Mouse (Mus musculus): ENCODE data around the gene L3mbtl1. TPM values are rescaled to one million over a fixed set of nuclear protein-coding genes. Genes with fewer than 3 reads are reported as not detected.

Gene L3mbtl1
- polyA plus RNA-seq, 1 experiment from 2014 or later: 1.6 TPM

DNA sequence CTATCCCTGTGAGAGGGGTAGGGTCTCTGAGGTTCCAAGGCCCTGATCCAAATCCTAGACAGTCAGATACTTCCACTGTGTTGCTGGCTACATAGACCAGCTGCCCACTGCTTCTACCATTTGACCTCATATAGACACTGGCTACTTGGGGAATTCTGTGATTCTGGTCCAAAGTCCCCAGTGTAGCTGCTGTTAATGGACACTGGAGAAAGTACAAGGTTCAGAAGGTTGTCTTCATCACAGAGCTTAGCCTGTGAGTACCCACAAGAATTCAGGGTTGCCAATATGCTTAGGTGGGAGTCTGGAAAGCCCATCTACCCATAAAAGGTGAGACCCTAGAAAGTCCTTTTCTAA lies 48.8 kb downstream of the L3mbtl1 start:
- H3K4me2 ChIP-seq (ENCODE audit: low read length): no peak overlapping the region
- no peaks in the 10 kb centered on the region for H3K4me1 ChIP-seq (ENCODE audit: control insufficient read depth, insufficient read depth, low read length)
- no peak for ATAC-seq (ENCODE audit: low FRiP score, low TSS enrichment)
- DNase-seq: no peak
- H3K9me3 ChIP-seq (ENCODE audit: control insufficient read depth, low read length): no peaks in the 10 kb centered on the region
- H3K4me3 ChIP-seq (replicated peaks; ENCODE audit: low read depth, low read length): no peak overlapping the region
- H3K27ac ChIP-seq (replicated peaks; ENCODE audit: low read depth, low read length): no peak overlapping the region
- H3K9ac ChIP-seq (replicated peaks; ENCODE audit: low read length): no peak overlapping the region
- no peaks in the 10 kb centered on the region for H3K27me3 ChIP-seq (ENCODE audit: control insufficient read depth, insufficient read depth, low read length)
- H3K36me3 ChIP-seq (ENCODE audit: control insufficient read depth, insufficient read depth, low read length): no peaks in the 10 kb centered on the region

DNA sequence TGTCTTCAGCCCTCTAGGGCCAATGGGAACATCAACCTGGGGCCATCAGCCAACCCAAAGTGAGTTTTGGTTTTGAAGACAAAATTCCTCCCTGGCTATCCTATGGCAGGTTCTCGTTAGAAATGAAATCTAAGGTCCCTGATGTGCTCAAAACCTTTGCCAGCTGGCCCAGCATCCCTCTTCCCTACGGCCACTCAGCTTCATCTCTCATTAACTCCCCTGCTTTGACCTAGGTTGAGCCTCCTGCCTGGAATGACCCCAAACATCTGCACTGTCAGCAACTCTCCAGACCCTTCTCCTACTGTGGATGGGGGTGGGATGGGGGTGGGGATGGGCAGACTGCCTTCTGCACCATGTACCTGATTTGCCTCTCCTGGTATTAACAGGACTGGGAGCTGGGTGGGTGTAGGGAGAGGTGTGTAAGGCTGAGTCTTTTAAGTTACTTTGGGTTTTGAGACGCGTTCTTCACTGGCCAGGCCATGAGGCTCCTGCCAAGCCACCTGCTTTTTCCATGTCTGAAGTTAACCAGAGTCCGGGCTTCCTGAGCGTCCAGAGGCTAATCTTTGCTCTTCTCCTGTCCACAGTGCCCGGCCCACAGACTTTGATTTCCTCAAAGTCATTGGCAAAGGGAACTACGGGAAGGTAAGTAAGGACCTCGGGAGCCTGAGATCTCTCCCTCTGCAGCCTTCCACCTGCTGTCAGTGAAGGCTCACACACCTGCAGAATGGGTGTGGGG lies 50.8 kb downstream of the L3mbtl1 start:
- ATAC-seq (ENCODE audit: low FRiP score, low TSS enrichment) (no peak), DNase-seq (no peak)
- H3K9me3 ChIP-seq (ENCODE audit: control insufficient read depth, low read length): no peaks in the 10 kb centered on the region
- no peak overlapping the region for H3K9ac ChIP-seq (replicated peaks; ENCODE audit: low read length)
- H3K4me2 ChIP-seq (ENCODE audit: low read length): no peak overlapping the region
- H3K27me3 ChIP-seq (ENCODE audit: control insufficient read depth, insufficient read depth, low read length): no peaks in the 10 kb centered on the region
- 80% methylated on average over 9 of the region's 9 CpGs for WGBS
- no peak overlapping the region for H3K27ac ChIP-seq (replicated peaks; ENCODE audit: low read depth, low read length)
- H3K4me1 ChIP-seq (ENCODE audit: control insufficient read depth, insufficient read depth, low read length): 0 out of 2 replicates have a peak, but pooled peaks cover 4% of the 10 kb centered on the region
- H3K4me3 ChIP-seq (replicated peaks; ENCODE audit: low read depth, low read length): no peak overlapping the region
- no peaks in the 10 kb centered on the region for H3K36me3 ChIP-seq (ENCODE audit: control insufficient read depth, insufficient read depth, low read length)

GRCm38 (mm10) chr2:162998528-162999230 lies 55.4 kb downstream of the L3mbtl1 start:
- no peaks in the 10 kb centered on the region for H3K36me3 ChIP-seq (ENCODE audit: control insufficient read depth, insufficient read depth, low read length)
- no peak overlapping the region for H3K4me3 ChIP-seq (replicated peaks; ENCODE audit: low read depth, low read length)
- no peak for ATAC-seq (ENCODE audit: low FRiP score, low TSS enrichment)
- DNase-seq: peak; percentile 89
- no peak overlapping the region for H3K9ac ChIP-seq (replicated peaks; ENCODE audit: low read length)
- no peaks in the 10 kb centered on the region for H3K27me3 ChIP-seq (ENCODE audit: control insufficient read depth, insufficient read depth, low read length)
- H3K9me3 ChIP-seq (ENCODE audit: control insufficient read depth, low read length): no peaks in the 10 kb centered on the region
- H3K27ac ChIP-seq (replicated peaks; ENCODE audit: low read depth, low read length): no peak overlapping the region
- WGBS: 30% methylated on average over 18 of the region's 18 CpGs
- H3K4me2 ChIP-seq (ENCODE audit: low read length): peak overlapping the region; percentile 38
- H3K4me1 ChIP-seq (ENCODE audit: control insufficient read depth, insufficient read depth, low read length): 0 out of 2 replicates have a peak, but pooled peaks cover 4% of the 10 kb centered on the region

- DNase-seq (peak; percentile 45), ATAC-seq (ENCODE audit: low FRiP score, low TSS enrichment) (no peak)
- WGBS: 25% methylated on average over 3 of the region's 3 CpGs
- Histone ChIP-seq H3K4me2 (ENCODE audit: low read length) (no peak overlapping the region), H3K27ac (replicated peaks; ENCODE audit: low read depth, low read length) (no peak overlapping the region), H3K4me3 (replicated peaks; ENCODE audit: low read depth, low read length) (no peak overlapping the region), H3K9ac (replicated peaks; ENCODE audit: low read length) (no peak overlapping the region), H3K36me3 (ENCODE audit: control insufficient read depth, insufficient read depth, low read length) (no peaks in the 10 kb centered on the region), H3K27me3 (ENCODE audit: control insufficient read depth, insufficient read depth, low read length) (no peaks in the 10 kb centered on the region), H3K4me1 (ENCODE audit: control insufficient read depth, insufficient read depth, low read length) (0 out of 2 replicates have a peak, but pooled peaks cover 4% of the 10 kb centered on the region), H3K9me3 (ENCODE audit: control insufficient read depth, low read length) (no peaks in the 10 kb centered on the region)
Observed at GRCm38 (mm10) chr2:162999744-163000143, 56.5 kb downstream of the L3mbtl1 start.

DNA sequence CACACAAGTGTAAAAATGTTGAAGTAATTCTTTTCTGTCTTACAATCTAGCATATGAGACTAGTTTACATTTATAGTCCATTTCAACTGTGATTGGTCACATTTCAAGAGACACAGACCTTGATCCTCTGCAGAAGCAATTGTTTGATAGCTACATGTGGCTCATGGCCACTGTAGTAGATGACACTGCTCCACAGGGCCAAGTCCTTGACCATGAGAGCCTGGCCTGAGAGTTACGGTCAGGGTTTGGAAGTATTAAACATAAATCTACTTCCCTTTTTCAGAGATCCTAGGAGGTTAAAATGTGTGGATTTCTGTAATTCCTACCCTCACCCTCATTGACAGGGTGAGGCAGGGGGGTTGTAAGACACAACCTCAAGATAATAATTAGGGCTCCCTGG lies 57.8 kb downstream of the L3mbtl1 start:
- DNase-seq (no peak), ATAC-seq (ENCODE audit: low FRiP score, low TSS enrichment) (no peak)
- 0 out of 2 replicates have a peak, but pooled peaks cover 4% of the 10 kb centered on the region for H3K4me1 ChIP-seq (ENCODE audit: control insufficient read depth, insufficient read depth, low read length)
- no peak overlapping the region for H3K27ac ChIP-seq (replicated peaks; ENCODE audit: low read depth, low read length)
- no peak overlapping the region for H3K4me3 ChIP-seq (replicated peaks; ENCODE audit: low read depth, low read length)
- 98% methylated on average over 1 of the region's 1 CpGs for WGBS
- no peak overlapping the region for H3K4me2 ChIP-seq (ENCODE audit: low read length)
- H3K9me3 ChIP-seq (ENCODE audit: control insufficient read depth, low read length): no peaks in the 10 kb centered on the region
- H3K36me3 ChIP-seq (ENCODE audit: control insufficient read depth, insufficient read depth, low read length): no peaks in the 10 kb centered on the region
- no peaks in the 10 kb centered on the region for H3K27me3 ChIP-seq (ENCODE audit: control insufficient read depth, insufficient read depth, low read length)
- no peak overlapping the region for H3K9ac ChIP-seq (replicated peaks; ENCODE audit: low read length)

- ATAC-seq (ENCODE audit: low FRiP score, low TSS enrichment) (no peak), DNase-seq (no peak)
- no peaks in the 10 kb centered on the region for H3K4me1 ChIP-seq (ENCODE audit: control insufficient read depth, insufficient read depth, low read length)
- no peaks in the 10 kb centered on the region for H3K9me3 ChIP-seq (ENCODE audit: control insufficient read depth, low read length)
- no peaks in the 10 kb centered on the region for H3K27me3 ChIP-seq (ENCODE audit: control insufficient read depth, insufficient read depth, low read length)
- 81% methylated on average over 4 of the region's 4 CpGs for WGBS
- H3K9ac ChIP-seq (replicated peaks; ENCODE audit: low read length): no peak overlapping the region
- H3K4me2 ChIP-seq (ENCODE audit: low read length): no peak overlapping the region
- H3K4me3 ChIP-seq (replicated peaks; ENCODE audit: low read depth, low read length): no peak overlapping the region
- H3K36me3 ChIP-seq (ENCODE audit: control insufficient read depth, insufficient read depth, low read length): no peaks in the 10 kb centered on the region
- H3K27ac ChIP-seq (replicated peaks; ENCODE audit: low read depth, low read length): no peak overlapping the region
Observed at GRCm38 (mm10) chr2:163007299-163007698, 64.0 kb downstream of the L3mbtl1 start.

DNA sequence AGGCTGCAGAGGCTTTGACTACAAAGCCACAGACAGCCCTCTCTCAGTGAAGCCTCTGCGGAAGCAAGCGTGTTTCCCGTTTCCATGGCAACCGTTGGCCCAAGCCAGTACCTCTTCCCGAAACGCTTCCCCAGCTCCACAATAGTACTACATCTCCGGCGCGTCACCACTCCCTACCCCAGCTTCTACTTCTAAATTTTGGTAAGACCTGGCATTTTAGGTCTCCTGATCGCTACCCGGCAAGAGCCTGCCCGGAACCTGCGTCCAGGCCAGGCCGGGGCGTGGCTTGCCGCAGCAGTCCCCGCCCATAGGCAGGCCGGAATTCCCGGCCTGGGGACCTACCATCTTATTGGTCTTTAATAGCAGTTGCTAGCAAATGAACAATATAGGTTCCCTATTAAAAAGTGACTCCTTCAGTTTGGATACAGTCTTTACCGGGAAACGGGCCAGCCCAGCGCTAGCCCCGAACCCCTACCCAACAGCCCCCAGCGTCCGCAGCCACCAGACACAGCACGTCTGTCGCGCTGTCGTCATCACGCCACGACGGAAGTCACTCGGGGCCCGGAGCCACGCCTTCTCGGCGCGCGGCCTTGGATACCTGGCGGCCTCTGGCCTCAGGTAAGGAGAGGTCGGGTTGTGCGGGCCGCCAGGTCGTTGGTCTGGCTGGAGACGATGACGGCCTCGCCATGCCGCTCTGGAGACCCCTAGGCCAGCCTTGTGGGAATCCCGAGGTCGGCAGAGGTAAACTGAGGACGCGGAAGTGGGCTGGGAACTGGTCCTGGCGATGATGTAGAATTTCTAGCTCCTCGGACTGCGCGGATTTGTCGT lies 73.9 kb downstream of the L3mbtl1 start, which contains the start of gene Ift52:
Gene Ift52, plus strand, starts transcription at position 439 of the 828 bp plus-strand sequence.
- H3K9ac ChIP-seq (replicated peaks; ENCODE audit: low read length): peak within 1 kb of the TSS; percentile 80
- peak within 1 kb of the TSS; percentile 83 for H3K4me3 ChIP-seq (replicated peaks; ENCODE audit: low read depth, low read length)
- H3K4me1 ChIP-seq (ENCODE audit: control insufficient read depth, insufficient read depth, low read length): peaks cover 10% of the 10 kb centered on the region
- peak within 1 kb of the TSS; percentile 79 for H3K27ac ChIP-seq (replicated peaks; ENCODE audit: low read depth, low read length)
- peak within 1 kb of the TSS; percentile 65 for H3K4me2 ChIP-seq (ENCODE audit: low read length)
- H3K9me3 ChIP-seq (ENCODE audit: control insufficient read depth, low read length): no peaks in the 10 kb centered on the region
- ATAC-seq (ENCODE audit: low FRiP score, low TSS enrichment) (peak; percentile 97), DNase-seq (peak; percentile 97)
- H3K27me3 ChIP-seq (ENCODE audit: control insufficient read depth, insufficient read depth, low read length): no peaks in the 10 kb centered on the region
- under 1% methylated on average over 57 of the region's 57 CpGs for WGBS
- no peaks in the 10 kb centered on the region for H3K36me3 ChIP-seq (ENCODE audit: control insufficient read depth, insufficient read depth, low read length)

All from midbrain, embryonic 14.5 days (tissue).